Mouse (Mus musculus) olfactory bulb, adult 2 months (tissue): ENCODE measurements at regions not wholly inside any gene's neighbourhood (a gene's known extent, or its start where the extent isn't known, plus 50 kb on each side); places are given as distances from the start of the nearest gene placed in this dataset.

Experiments used
- H3K27ac ChIP-seq: fragments of 200-500 bp; 2 replicates; pipeline ENCODE4 v1.5.1; 2012; ENCODE audit warnings: low read depth, low read length; ENCODE audit not compliant: insufficient read depth
- H3K4me1 ChIP-seq: fragments of 200-500 bp; 2 replicates; pipeline ENCODE4 v1.6.1; 2012; ENCODE audit warnings: low read length; ENCODE audit not compliant: control insufficient read depth, insufficient read depth
- H3K4me3 ChIP-seq: fragments of 200-500 bp; 2 replicates; pipeline ENCODE4 v1.5.1; 2012; ENCODE audit warnings: mild to moderate bottlenecking, low read depth, low read length, moderate library complexity; ENCODE audit not compliant: insufficient read depth
- CTCF ChIP-seq: fragments of 200-500 bp; IDR thresholded peaks from 2 replicates; pipeline ENCODE4 v1.5.1; 2012; ENCODE audit warnings: low read depth, mild to moderate bottlenecking, low read length, moderate library complexity; ENCODE audit not compliant: insufficient read depth
- POLR2A ChIP-seq: fragments of 200-500 bp; IDR thresholded peaks from 2 replicates; pipeline ENCODE4 v1.6.1; 2012; ENCODE audit warnings: mild to moderate bottlenecking, low read depth, low read length, moderate library complexity; ENCODE audit not compliant: insufficient read depth
- WGBS: fragments of 180-500 bp; shearing (Covaris S2); methylation state at CpG from one replicate; pipeline ENCODE4 v1.1.7; 2018; 5-methylcytosine and 5-hydroxymethylcytosine counted together

GRCm38 (mm10) chr4:12563016-12563415, 391.2 kb upstream of the Fam92a start:
- Histone ChIP-seq H3K27ac (no peak overlapping the region), H3K4me3 (no peak overlapping the region), H3K4me1 (peaks cover 10% of the 10 kb centered on the region)
- TF ChIP-seq CTCF (no peak), POLR2A (no peak)
- WGBS: 53% methylated on average over 1 of the region's 1 CpGs

DNA sequence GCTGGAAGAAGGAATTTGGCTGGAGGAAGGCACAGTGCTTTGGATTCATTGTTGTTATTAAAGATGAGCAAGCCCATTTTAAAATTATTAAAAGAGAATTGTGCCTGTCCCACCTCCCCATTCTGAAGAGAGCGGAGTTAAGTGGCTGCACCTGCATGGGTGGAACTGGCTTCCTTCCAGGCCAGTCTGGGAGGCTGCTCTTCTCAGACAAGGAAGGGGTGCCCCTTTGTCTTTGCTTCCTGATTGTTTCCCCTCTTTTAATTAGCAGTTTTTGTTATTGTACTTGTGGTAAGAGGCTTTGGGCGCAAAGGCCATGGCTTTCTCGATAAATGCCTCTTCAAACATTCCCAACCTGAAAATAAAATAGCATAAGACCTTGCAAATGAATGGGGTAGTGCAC, 388.7 kb upstream of the Fam92a start:
- no peak overlapping the region for H3K27ac ChIP-seq
- peaks cover 8% of the 10 kb centered on the region for H3K4me1 ChIP-seq
- WGBS: 31% methylated on average over 3 of the region's 3 CpGs
- TF ChIP-seq POLR2A (no peak), CTCF (no peak)
- H3K4me3 ChIP-seq: no peak overlapping the region

DNA sequence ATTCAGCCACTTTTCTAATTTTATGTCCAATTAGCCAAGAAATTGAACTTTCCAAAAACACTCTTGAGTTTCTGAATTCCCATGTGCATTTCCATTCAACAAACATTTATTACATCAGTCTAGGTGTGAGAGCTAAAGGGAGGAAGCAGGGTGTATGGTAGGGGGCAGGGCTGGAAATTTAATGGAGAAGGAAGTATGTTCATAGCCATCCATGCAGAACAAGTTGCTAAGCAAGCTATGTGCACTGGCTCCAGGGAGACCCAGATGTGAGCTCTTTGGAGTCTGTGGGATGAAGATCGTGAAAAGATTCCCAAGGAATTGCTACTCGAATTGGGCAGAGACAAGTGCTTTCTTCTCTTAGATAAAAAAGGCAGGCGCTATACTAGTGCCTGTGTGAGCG, 388.2 kb upstream of the Fam92a start:
- peaks cover 8% of the 10 kb centered on the region for H3K4me1 ChIP-seq
- H3K27ac ChIP-seq: no peak overlapping the region
- no peak overlapping the region for H3K4me3 ChIP-seq
- 43% methylated on average over 4 of the region's 4 CpGs for WGBS
- TF ChIP-seq CTCF: no peak
- no peak for TF ChIP-seq POLR2A

DNA sequence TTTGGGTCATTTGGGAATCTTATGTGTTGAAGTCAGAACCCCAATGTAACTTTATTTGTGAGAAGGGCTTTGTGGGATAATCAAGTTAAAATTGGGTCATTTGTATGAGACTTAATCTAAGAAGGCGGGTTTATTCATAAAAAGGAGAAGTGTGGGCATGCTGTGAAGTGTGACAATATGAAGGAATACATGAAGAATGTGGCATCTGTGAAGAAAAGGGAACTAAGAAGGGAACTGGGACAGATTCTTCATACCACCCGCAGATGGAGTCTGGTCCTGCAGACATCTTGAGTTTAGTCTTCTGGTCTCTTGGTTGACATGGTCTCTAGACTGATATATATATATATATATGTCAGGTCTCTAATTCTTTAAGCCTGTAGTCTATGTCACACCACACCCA, 385.3 kb upstream of the Fam92a start:
- peaks cover 8% of the 10 kb centered on the region for H3K4me1 ChIP-seq
- H3K4me3 ChIP-seq: no peak overlapping the region
- 86% methylated on average over 2 of the region's 2 CpGs for WGBS
- no peak for TF ChIP-seq POLR2A
- no peak for TF ChIP-seq CTCF
- H3K27ac ChIP-seq: no peak overlapping the region

DNA sequence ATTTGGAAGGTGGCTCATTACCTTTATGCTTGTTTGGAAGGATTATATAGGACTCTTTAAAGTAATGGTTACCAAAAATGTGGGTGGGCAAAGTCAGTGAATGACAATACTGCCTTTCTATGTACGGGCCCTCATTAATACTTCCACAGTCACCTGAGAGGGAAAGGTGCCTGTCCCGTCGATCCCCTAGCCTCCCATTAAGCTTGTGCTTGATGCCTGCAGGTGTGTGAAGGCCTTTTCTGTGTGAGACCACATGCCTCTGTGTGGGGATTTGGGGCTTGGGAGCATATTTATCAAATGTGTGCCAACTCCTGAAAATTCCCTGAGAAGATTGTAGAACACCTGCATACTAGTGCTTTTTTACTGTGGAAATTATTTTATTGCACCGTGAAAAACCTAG, 377.4 kb upstream of the Fam92a start:
- H3K27ac ChIP-seq: no peak overlapping the region
- H3K4me3 ChIP-seq: no peak overlapping the region
- TF ChIP-seq CTCF: no peak
- TF ChIP-seq POLR2A: no peak
- H3K4me1 ChIP-seq: no peaks in the 10 kb centered on the region
- 89% methylated on average over 4 of the region's 4 CpGs for WGBS

GRCm38 (mm10) chr4:12543906-12544305, 372.1 kb upstream of the Fam92a start:
- Histone ChIP-seq H3K4me3 (no peak overlapping the region), H3K27ac (no peak overlapping the region), H3K4me1 (no peaks in the 10 kb centered on the region)
- 42% methylated on average over 2 of the region's 2 CpGs for whole genome bisulfite sequencing
- TF ChIP-seq CTCF (no peak), POLR2A (no peak)

DNA sequence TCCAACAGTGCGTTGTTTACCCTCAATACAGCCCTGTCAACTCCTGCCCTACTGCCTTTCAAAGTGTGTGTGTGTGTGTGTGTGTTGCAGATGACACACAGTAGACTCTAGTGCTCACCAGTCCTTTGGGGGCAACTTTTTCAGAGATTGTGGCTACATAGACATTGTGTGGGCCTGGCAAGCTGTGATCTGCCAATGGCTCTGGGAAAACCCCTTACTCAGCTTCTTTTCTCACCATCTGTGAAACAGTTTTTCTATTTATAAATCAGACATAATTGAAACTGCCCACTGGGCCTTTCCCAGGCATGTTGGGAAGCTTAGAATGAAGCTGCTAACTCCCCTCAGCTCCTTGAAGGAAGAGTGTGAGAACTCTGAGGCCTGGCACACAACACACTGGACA, 369.7 kb upstream of the Fam92a start:
- Histone ChIP-seq H3K27ac (no peak overlapping the region), H3K4me1 (no peaks in the 10 kb centered on the region), H3K4me3 (no peak overlapping the region)
- WGBS: 87% methylated on average over 1 of the region's 1 CpGs
- TF ChIP-seq CTCF: no peak
- no peak for TF ChIP-seq POLR2A

DNA sequence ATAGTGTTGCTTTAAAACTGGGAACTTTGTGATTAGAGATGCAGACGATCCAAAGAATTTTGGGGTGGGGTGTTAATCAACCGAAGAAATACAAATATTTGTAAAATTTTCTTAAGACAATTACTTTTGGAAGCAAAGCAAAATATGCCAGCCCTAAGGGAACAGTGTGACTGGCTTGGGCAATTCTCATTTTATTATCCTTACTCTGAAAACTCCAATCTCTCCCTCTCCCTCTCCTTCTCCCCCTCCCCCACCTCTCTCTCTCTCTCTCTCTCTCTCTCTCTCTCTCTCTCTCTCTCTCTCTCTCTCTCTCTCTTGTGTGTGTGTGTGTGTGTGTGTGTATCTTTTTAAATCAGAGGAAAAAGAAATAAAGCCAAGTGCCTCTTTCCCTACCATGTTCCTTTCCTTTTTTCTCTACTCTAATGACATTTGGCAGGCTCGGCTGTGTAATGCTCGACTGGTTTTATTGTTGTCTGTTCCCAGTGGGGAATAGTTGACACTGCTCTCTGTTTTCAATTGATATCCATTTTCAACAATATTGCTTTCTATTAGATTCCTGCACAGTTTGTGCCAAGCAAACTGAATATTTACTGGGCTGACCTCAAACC, 367.5 kb upstream of the Fam92a start:
- Histone ChIP-seq H3K4me3 (no peak overlapping the region), H3K4me1 (0 out of 2 replicates have a peak, but pooled peaks cover 2% of the 10 kb centered on the region), H3K27ac (no peak overlapping the region)
- TF ChIP-seq CTCF (no peak), POLR2A (no peak)
- 22% methylated on average over 4 of the region's 4 CpGs for WGBS

- Histone ChIP-seq H3K4me3 (no peak overlapping the region), H3K27ac (no peak overlapping the region), H3K4me1 (0 out of 2 replicates have a peak, but pooled peaks cover 2% of the 10 kb centered on the region)
- WGBS: 2% methylated on average over 4 of the region's 4 CpGs
- no peak for TF ChIP-seq POLR2A
- TF ChIP-seq CTCF: no peak
Observed at GRCm38 (mm10) chr4:12538694-12539121, 366.9 kb upstream of the Fam92a start.
